Mouse (Mus musculus) midbrain, embryonic 10.5 days (tissue): ENCODE results near the gene Arv1. TPM values are rescaled to one million over a fixed set of nuclear protein-coding genes. Genes with fewer than 3 reads are reported as not detected.

Source experiments
- DNase-seq: peaks from one replicate; pipeline ENCODE4 v3.0.0-alpha.2; 2017; ENCODE audit warnings: low spot score
- H3K27ac ChIP-seq: fragments of 300-500 bp; sonication (generic); replicated peaks from 2 replicates; pipeline ENCODE4 v1.5.1; 2016; ENCODE audit warnings: mild to moderate bottlenecking
- H3K27me3 ChIP-seq: fragments of 300-500 bp; sonication (generic); 2 replicates; pipeline ENCODE4 v1.6.1; 2016; ENCODE audit warnings: low read depth, mild to moderate bottlenecking; ENCODE audit not compliant: poor library complexity, severe bottlenecking
- H3K36me3 ChIP-seq: fragments of 300-500 bp; sonication (generic); 2 replicates; pipeline ENCODE4 v1.6.1; 2016; ENCODE audit warnings: mild to moderate bottlenecking, moderate library complexity
- H3K4me1 ChIP-seq: fragments of 300-500 bp; sonication (generic); 2 replicates; pipeline ENCODE4 v1.6.1; 2016
- H3K4me3 ChIP-seq: fragments of 300-500 bp; sonication (generic); 2 replicates; pipeline ENCODE4 v1.5.1; 2016; ENCODE audit warnings: mild to moderate bottlenecking, moderate library complexity
- H3K9me3 ChIP-seq: fragments of 300-500 bp; sonication (generic); replicated peaks from 2 replicates; pipeline ENCODE4 v1.6.1; 2016; ENCODE audit warnings: mild to moderate bottlenecking
- WGBS: fragments of 180-500 bp; shearing (Covaris S2); methylation state at CpG from one replicate; pipeline ENCODE4 v1.1.7; 2016; 5-methylcytosine and 5-hydroxymethylcytosine counted together
- polyA plus RNA-seq: library from polyadenylated mRNA; unstranded; fragments of >200 nt; fragmentation: Nextera tagmentation; extraction: Ambion mirVana; gene quantifications from 2 replicates; pipeline ENCODE4 v1.2.1, GENCODE M21; 2016

The Arv1 gene
- 35.4 and 36.5 TPM in 2 replicates for polyA plus RNA-seq

DNA sequence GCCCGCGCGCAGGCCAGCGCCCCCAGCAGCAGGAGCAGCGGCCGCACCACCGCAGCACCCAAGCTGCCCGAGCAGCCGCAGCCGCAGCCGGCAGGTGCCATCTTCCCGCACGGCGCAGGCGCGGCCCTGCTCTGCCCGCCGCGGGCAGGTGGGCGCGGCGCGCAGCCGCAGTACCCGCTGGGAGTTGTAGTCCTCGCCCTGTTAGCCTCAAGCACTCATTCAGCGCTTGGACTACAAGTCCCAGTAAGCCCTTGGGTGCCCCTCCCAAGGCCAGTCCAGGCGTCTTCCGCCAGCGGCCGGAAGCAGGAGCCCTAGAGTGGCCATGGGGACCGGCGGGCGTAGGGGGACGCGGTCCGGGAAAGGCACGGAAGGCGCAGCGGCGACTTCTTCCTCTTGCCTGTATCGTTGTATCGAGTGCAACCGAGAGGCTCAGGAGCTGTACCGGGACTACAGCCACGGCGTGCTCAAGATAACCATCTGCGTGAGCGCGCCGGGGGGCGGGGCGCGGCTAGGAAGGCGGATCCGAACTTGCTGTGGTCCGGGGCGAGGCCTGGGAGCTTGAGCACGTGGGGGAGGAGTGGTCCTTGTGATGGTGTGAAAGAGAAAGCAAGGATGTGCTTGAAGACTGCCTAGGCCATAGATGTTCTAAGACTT, at the start of gene Arv1, which contains the start of gene Ttc13:
Gene Arv1 (plus strand): TSS at position 278 of the 654 bp plus-strand sequence.
Gene Ttc13 (minus strand): TSS at position 122 of the 654 bp plus-strand sequence.
- under 1% methylated on average over 55 of the region's 59 CpGs for WGBS
- H3K4me1 ChIP-seq = peaks cover 28% of the 10 kb centered on the region

DNA sequence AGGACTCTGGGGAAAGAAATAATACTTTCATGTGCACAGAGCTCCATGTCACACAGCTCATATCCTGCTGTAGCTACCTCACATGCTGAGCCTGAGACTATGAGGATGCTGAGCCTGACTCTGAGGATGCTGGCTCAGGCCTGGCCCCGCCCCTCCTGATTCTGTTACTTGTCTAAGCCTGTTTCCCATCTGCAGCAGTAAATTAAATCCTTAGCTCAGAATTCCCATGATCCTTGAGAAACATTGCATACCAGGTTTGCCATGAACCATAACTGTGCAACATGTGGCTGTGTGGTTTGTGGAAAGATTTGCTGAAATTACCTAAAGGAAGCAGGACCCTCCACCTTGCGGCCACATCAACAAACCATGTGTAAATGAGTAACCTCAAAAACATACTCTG, 49.6 kb upstream of the Arv1 start:
- Histone ChIP-seq H3K27me3 (no peaks in the 10 kb centered on the region), H3K27ac (no peak overlapping the region), H3K36me3 (peaks cover 70% of the 10 kb centered on the region), H3K4me3 (no peak overlapping the region), H3K9me3 (no peaks in the 10 kb centered on the region), H3K4me1 (no peaks in the 10 kb centered on the region)
- no peak for DNase-seq
- 91% methylated on average over 2 of the region's 2 CpGs for WGBS

More for the DNA sequence above, at the start of gene Arv1, which contains the start of gene Ttc13:
- H3K27ac ChIP-seq = peak within 1 kb of the TSS; percentile 91
- DNase-seq = peak; percentile 94
- H3K27me3 ChIP-seq = no peaks in the 10 kb centered on the region
- H3K4me3 ChIP-seq = peak within 1 kb of the TSS; percentile 98
- peaks cover 34% of the 10 kb centered on the region for H3K36me3 ChIP-seq
- no peaks in the 10 kb centered on the region for H3K9me3 ChIP-seq

DNA sequence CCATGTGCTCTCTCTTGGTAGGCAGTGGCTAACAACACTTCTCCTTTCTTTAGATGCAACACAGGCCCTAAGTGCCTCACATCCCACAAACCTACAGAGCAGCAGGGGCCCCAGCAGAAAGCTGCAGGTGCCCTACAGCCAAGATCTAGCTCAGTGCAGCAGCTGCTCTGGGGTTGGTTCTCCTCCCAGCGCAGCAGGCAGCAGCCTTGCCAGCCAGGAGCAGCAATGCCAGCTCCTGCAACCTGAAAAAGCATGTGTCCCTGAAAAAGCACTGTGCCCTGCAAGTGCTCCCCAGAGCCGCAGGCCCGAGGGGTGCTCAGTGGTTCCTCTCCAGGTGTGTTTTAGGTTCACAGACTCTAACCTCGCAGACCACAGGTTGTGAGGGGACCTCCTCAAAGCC, 45.3 kb upstream of the Arv1 start:
- Histone ChIP-seq H3K27me3 (no peaks in the 10 kb centered on the region), H3K4me1 (peaks cover 8% of the 10 kb centered on the region), H3K36me3 (peaks cover 96% of the 10 kb centered on the region), H3K27ac (0 out of 2 replicates have a peak overlapping the region, but pooled peaks have one; percentile 17), H3K4me3 (no peak overlapping the region), H3K9me3 (no peaks in the 10 kb centered on the region)
- no peak for DNase-seq
- 97% methylated on average over 4 of the region's 4 CpGs for WGBS

DNA sequence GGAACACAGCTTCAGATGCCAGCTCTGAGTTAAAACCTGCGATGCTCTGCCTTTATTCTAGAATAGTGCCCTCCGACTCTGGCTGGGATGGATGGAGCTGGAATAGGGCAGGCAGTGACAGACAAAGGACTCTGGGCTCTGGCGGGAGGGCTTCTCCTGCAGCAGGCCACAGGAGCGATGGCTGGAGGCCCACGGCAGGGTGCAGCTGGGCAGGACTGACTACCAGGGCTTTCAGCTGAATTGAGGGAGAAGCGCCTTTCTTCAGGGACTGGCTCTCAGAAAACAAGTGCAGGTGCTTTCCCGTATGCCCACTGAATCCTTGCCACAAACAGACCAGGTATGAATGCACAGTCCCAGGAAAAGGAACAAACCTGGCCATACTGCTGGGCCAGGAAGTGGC, 44.9 kb upstream of the Arv1 start:
- no peak overlapping the region for H3K4me3 ChIP-seq
- peak overlapping the region; percentile 74 for H3K27ac ChIP-seq
- peaks cover 12% of the 10 kb centered on the region for H3K4me1 ChIP-seq
- no peak for DNase-seq
- WGBS = 84% methylated on average over 7 of the region's 7 CpGs
- H3K27me3 ChIP-seq = no peaks in the 10 kb centered on the region
- peaks cover 96% of the 10 kb centered on the region for H3K36me3 ChIP-seq
- no peaks in the 10 kb centered on the region for H3K9me3 ChIP-seq

DNA sequence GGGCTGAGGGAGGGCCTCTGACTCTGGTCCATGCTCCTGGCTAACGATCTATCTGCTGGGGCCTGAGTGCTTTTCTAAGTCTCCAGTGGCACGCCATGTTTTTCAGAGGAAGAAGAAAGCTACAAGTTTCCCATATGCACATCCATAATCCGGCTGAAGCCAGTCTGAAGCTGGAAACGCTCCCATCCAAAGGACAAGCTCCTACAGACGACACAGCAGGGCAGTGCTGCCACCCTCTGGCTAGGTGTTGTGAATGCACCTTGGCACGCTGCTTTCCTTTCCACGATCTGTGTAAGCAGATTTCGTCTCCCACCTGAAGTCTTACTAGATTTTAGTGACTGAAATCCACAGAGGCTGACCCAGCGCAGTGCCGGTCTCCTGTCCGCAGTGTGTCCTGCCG, 44.5 kb upstream of the Arv1 start:
- peak; percentile 69 for DNase-seq
- no peaks in the 10 kb centered on the region for H3K9me3 ChIP-seq
- 59% methylated on average over 12 of the region's 12 CpGs for WGBS
- H3K27me3 ChIP-seq = no peaks in the 10 kb centered on the region
- H3K4me3 ChIP-seq = no peak overlapping the region
- H3K36me3 ChIP-seq = peaks cover 96% of the 10 kb centered on the region
- peaks cover 16% of the 10 kb centered on the region for H3K4me1 ChIP-seq
- H3K27ac ChIP-seq = peak overlapping the region; percentile 74

GRCm38 (mm10) chr8:124678246-124678645, 43.7 kb upstream of the Arv1 start:
- Histone ChIP-seq H3K27me3 (no peaks in the 10 kb centered on the region), H3K27ac (no peak overlapping the region), H3K4me3 (no peak overlapping the region), H3K4me1 (peaks cover 22% of the 10 kb centered on the region), H3K9me3 (no peaks in the 10 kb centered on the region), H3K36me3 (peaks cover 96% of the 10 kb centered on the region)
- DNase-seq = no peak
- 93% methylated on average over 13 of the region's 13 CpGs for WGBS

DNA sequence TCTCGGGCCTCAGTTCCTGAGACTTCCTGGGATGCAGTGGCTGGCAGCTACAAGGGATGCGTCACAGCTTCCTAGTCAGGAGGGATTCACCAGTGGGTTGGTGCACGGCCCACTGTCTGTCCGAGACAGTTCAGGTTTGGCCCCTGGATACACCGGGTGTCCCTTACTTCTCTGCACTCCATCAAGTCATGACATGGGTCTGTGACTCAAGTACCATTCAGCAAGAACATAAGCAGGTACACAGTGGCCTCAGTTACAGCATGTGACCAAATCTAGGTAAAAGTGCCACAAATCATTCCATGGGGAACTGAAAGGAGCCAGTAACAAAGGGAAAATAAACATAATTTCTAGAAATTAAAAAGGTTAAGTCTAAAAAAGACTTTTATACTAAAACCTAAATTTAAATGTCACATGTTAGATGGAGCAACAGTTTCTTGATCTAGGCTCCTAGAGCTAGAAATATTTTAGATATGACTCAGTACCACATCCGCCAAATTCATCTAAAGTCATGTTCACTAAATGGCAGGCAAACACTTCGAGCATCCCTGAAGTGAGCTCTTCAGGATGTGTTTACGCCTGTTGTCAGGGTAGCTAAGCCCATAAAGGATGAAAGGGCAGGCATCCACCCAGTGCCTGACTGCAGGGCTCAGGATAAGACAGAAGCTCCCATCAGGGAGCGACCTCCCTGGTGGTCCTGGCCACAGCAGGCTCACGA, 40.7 kb upstream of the Arv1 start:
- Histone ChIP-seq H3K27ac (no peak overlapping the region), H3K9me3 (no peaks in the 10 kb centered on the region), H3K27me3 (no peaks in the 10 kb centered on the region), H3K4me3 (no peak overlapping the region), H3K36me3 (peaks cover 97% of the 10 kb centered on the region), H3K4me1 (peaks cover 22% of the 10 kb centered on the region)
- WGBS = 67% methylated on average over 10 of the region's 10 CpGs
- DNase-seq = peak; percentile 25

GRCm38 (mm10) chr8:124681792-124682157, 40.2 kb upstream of the Arv1 start:
- H3K36me3 ChIP-seq = peaks cover 97% of the 10 kb centered on the region
- DNase-seq = no peak
- H3K9me3 ChIP-seq = no peaks in the 10 kb centered on the region
- H3K27ac ChIP-seq = no peak overlapping the region
- peaks cover 22% of the 10 kb centered on the region for H3K4me1 ChIP-seq
- H3K27me3 ChIP-seq = no peaks in the 10 kb centered on the region
- 49% methylated on average over 10 of the region's 10 CpGs for WGBS
- no peak overlapping the region for H3K4me3 ChIP-seq

DNA sequence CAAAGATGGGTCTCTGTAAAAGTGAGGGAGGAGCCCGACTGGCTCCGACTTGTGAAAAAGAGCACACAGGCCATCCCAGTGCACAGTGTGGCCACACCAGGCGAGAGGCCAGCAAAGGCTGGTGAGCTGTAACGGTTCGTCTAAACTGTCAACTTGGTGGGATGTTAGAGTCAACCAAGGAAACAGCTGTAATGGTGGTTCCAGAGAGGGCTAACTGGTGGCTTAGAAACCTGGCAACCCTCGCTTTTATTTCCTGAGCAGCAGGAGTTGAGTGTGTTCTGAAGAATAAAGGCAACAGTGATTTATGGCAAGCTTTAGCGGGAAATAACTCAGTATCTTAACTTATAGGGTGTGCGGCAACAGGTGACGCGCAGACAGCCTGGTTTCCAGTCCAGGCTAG, 39.7 kb upstream of the Arv1 start:
- DNase-seq = no peak
- Histone ChIP-seq H3K4me3 (no peak overlapping the region), H3K27me3 (no peaks in the 10 kb centered on the region), H3K9me3 (no peaks in the 10 kb centered on the region), H3K27ac (no peak overlapping the region), H3K36me3 (peaks cover 95% of the 10 kb centered on the region), H3K4me1 (peaks cover 22% of the 10 kb centered on the region)
- whole genome bisulfite sequencing = 79% methylated on average over 10 of the region's 10 CpGs

- no peaks in the 10 kb centered on the region for H3K9me3 ChIP-seq
- peaks cover 80% of the 10 kb centered on the region for H3K36me3 ChIP-seq
- 92% methylated on average over 13 of the region's 13 CpGs for WGBS
- DNase-seq = no peak
- H3K27ac ChIP-seq = no peak overlapping the region
- no peaks in the 10 kb centered on the region for H3K27me3 ChIP-seq
- no peaks in the 10 kb centered on the region for H3K4me1 ChIP-seq
- H3K4me3 ChIP-seq = no peak overlapping the region
Observed at GRCm38 (mm10) chr8:124688899-124689298, 33.0 kb upstream of the Arv1 start.

DNA sequence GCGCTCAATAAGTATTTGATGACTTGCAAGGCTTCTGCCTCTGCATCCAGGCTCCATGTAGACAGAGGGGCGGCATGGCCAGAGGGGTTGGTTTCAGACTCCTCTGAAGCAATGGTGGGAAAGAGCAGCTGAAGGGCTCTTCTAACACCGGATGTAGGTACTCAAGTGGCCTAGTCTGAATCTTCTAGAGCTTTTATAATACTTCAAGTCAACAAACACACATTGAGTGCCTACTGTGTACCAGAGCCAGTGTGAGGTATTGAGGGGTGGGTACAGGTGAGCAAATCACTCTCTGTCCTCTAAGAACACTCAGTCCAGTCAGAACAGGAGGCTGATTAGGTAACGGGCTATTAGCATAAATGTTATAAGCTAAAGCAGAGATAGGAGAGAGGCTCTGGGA, 30.2 kb upstream of the Arv1 start:
- Histone ChIP-seq H3K4me3 (no peak overlapping the region), H3K9me3 (no peaks in the 10 kb centered on the region), H3K36me3 (peaks cover 77% of the 10 kb centered on the region), H3K27ac (no peak overlapping the region), H3K4me1 (no peaks in the 10 kb centered on the region), H3K27me3 (no peaks in the 10 kb centered on the region)
- no peak for DNase-seq
- WGBS = 90% methylated on average over 4 of the region's 4 CpGs

DNA sequence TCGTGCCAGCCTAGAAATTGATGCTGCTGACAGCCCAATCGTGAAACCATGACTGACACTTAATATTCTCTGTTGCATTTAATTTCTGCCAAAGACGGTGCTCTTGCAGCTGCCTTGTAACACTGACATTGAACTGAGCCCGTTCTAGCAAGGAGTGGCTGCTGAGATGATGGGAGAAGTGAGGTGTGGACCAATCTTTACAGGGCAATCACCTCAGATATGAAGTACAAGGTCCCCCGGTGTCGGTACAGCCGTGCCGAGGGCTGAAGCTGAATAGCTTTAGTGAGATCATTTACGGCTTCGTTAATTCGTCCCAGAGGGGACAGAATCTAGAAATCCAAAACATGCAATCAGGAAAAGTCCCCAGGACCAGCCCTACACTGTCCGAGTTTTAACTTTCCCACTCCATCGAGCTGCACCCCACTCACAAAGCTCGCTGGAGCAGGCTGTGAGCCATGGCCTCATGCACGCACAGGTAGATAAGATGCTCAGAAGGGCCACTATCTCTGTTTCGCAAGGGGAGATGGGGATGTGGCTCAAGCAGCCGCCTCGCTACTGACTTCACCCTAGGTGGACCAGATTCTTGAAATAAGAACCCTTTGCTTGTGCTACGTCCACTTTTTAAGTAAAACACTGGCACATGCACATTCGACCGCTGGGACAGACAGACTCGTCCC, 26.4 kb upstream of the Arv1 start:
- Histone ChIP-seq H3K9me3 (no peaks in the 10 kb centered on the region), H3K4me1 (no peaks in the 10 kb centered on the region), H3K36me3 (peaks cover 89% of the 10 kb centered on the region), H3K27me3 (no peaks in the 10 kb centered on the region), H3K27ac (no peak overlapping the region), H3K4me3 (no peak overlapping the region)
- 93% methylated on average over 22 of the region's 22 CpGs for WGBS
- DNase-seq = no peak

DNA sequence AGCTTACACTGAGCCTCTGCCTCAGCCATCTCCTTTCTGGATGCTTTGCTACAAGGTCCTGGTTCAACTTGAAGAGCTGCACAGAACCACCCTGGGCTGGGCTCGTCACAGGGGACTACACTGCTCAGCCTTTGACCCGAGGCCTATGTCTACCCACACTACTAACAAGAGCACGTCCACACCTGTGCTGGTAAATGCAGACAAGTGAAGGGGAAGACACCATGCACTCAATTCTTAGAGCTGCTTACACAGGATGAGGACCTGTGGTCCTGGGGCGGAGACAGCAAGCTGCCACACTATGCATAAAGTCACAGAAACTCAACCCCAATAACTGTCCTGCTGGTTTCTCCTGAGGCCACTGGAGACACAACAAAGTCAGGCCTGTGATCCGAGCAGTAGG, 21.7 kb upstream of the Arv1 start:
- DNase-seq = no peak
- no peaks in the 10 kb centered on the region for H3K4me1 ChIP-seq
- H3K27me3 ChIP-seq = no peaks in the 10 kb centered on the region
- no peak overlapping the region for H3K4me3 ChIP-seq
- H3K9me3 ChIP-seq = no peaks in the 10 kb centered on the region
- H3K36me3 ChIP-seq = peaks cover 86% of the 10 kb centered on the region
- WGBS = 92% methylated on average over 5 of the region's 5 CpGs
- H3K27ac ChIP-seq = no peak overlapping the region
